Mouse (Mus musculus) MEL (cell line): ENCODE measurements around the gene Bmpr1b.

Experiments
- CHD1 ChIP-seq: IDR thresholded peaks from 2 replicates; pipeline ENCODE4 v1.6.1; 2012; ENCODE audit warnings: low read depth, mild to moderate bottlenecking, inconsistent platforms, low read length, improper control_type of control experiment
- CHD2 ChIP-seq: IDR thresholded peaks from 2 replicates; pipeline ENCODE4 v1.6.1; 2011; ENCODE audit warnings: low read length, improper control_type of control experiment
- CTCF ChIP-seq, 3 experiments: IDR thresholded peaks in 2 of 3; conservative IDR thresholded peaks in 1 of 3; 2 replicates each; pipeline ENCODE4 v1.5.1; 2011 to 2012; ENCODE audit warnings: low read length in 3 of 3, low read depth in 2 of 3, mild to moderate bottlenecking in 2 of 3, improper control_type of control experiment in 1 of 3, inconsistent platforms in 1 of 3, mixed read lengths in 1 of 3, moderate library complexity in 1 of 3; ENCODE audit not compliant: control insufficient read depth in 1 of 3, insufficient read depth in 1 of 3, poor library complexity in 1 of 3, severe bottlenecking in 1 of 3
- EP300 ChIP-seq, 2 experiments: IDR thresholded peaks; 2 replicates each; pipeline ENCODE4 v1.6.1; 2011; ENCODE audit warnings: improper control_type of control experiment in 2 of 2, low read length in 2 of 2, low read depth in 1 of 2, mild to moderate bottlenecking in 1 of 2
- ETS1 ChIP-seq: IDR thresholded peaks from 2 replicates; pipeline ENCODE4 v1.6.1; 2012; ENCODE audit warnings: low read depth, mild to moderate bottlenecking, inconsistent platforms, low read length, improper control_type of control experiment, moderate library complexity
- GABPA ChIP-seq: IDR thresholded peaks from 2 replicates; pipeline ENCODE4 v1.6.1; 2012; ENCODE audit warnings: low read depth, mild to moderate bottlenecking, inconsistent platforms, low read length, improper control_type of control experiment, moderate library complexity
- GATA1 ChIP-seq: IDR thresholded peaks from 2 replicates; pipeline ENCODE4 v1.6.1; 2011; ENCODE audit warnings: low read depth, low read length, improper control_type of control experiment
- POLR2A ChIP-seq, 2 experiments: IDR thresholded peaks; 2 replicates each; pipeline ENCODE4 v1.6.1; 2011 to 2012; ENCODE audit warnings: low read length in 2 of 2, mild to moderate bottlenecking in 2 of 2, control low read depth in 1 of 2, improper control_type of control experiment in 1 of 2, low read depth in 1 of 2, moderate library complexity in 1 of 2; ENCODE audit not compliant: control insufficient read depth in 1 of 2, insufficient read depth in 1 of 2, poor library complexity in 1 of 2
- POLR2AphosphoS5 ChIP-seq: IDR thresholded peaks from 2 replicates; pipeline ENCODE4 v1.6.1; 2012; ENCODE audit warnings: low read depth, borderline replicate concordance, mild to moderate bottlenecking, inconsistent platforms, low read length, moderate library complexity, mixed read lengths
- RCOR1 ChIP-seq: IDR thresholded peaks from 2 replicates; pipeline ENCODE4 v1.6.1; 2012; ENCODE audit warnings: low read depth, mild to moderate bottlenecking, inconsistent platforms, low read length, improper control_type of control experiment
- TCF12 ChIP-seq: IDR thresholded peaks from 2 replicates; pipeline ENCODE4 v1.6.1; 2014; ENCODE audit warnings: low read depth, mild to moderate bottlenecking, inconsistent platforms, low read length, improper control_type of control experiment, moderate library complexity
- USF2 ChIP-seq, 2 experiments: IDR thresholded peaks; 2 replicates each; pipeline ENCODE4 v1.6.1; 2011 to 2012; ENCODE audit warnings: improper control_type of control experiment in 2 of 2, low read length in 2 of 2, borderline replicate concordance in 1 of 2, inconsistent platforms in 1 of 2, low read depth in 1 of 2, mild to moderate bottlenecking in 1 of 2; ENCODE audit not compliant: insufficient read depth in 1 of 2

DNA sequence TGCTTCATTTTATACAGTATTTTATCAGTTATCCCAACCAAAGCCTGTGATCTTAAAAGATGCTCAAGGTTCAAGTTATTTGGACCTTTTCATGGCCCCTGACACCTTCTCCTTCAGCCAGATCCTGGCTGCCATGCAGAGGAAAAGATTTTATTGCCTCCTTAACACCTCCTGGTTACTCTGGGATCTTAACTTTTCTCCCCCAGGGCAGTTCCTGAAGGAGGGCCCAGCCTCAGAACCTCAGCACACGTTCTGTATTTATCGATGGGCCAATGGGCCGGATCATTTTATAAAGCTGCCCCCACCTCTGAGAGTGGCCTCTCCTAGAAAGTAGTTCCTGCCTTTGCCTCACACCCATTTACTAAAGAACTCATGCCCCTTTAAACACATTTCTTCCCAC lies 37.1 kb upstream of the Bmpr1b start:
- TF ChIP-seq CHD1 (no peak), CTCF (IDR thresholded peaks at IDR 0.05 in 2 of 3, conservative IDR thresholded peaks at IDR 0.05 in 1 of 3; ENCODE audit: control insufficient read depth in 1 of 3, insufficient read depth in 1 of 3, low read depth in 2 of 3, low read length in 3 of 3, poor library complexity in 1 of 3, severe bottlenecking in 1 of 3) (no peak), ETS1 (no peak), CHD2 (no peak), RCOR1 (no peak), GATA1 (no peak), TCF12 (no peak), POLR2A (IDR thresholded peaks at IDR 0.05; ENCODE audit: control insufficient read depth in 1 of 2, insufficient read depth in 1 of 2, low read depth in 1 of 2, low read length in 2 of 2, poor library complexity in 1 of 2) (no peak), USF2 (IDR thresholded peaks at IDR 0.05; ENCODE audit: borderline replicate concordance in 1 of 2, insufficient read depth in 1 of 2, low read depth in 1 of 2, low read length in 2 of 2) (no peak), POLR2AphosphoS5 (no peak), GABPA (no peak), EP300 (IDR thresholded peaks at IDR 0.05; ENCODE audit: low read depth in 1 of 2, low read length in 2 of 2) (no peak)
